Mouse (Mus musculus): Measurements from ENCODE around the gene Lrrc8d.

Lrrc8d gene

GRCm38 (mm10) chr5:105715531-105716124, 15.9 kb downstream of the Lrrc8d start:
- DNase-seq (ENCODE audit: low spot score): peak; percentile 87

- no peak for DNase-seq (ENCODE audit: low spot score)
Observed at GRCm38 (mm10) chr5:105717294-105717693, 17.5 kb downstream of the Lrrc8d start.

- DNase-seq (ENCODE audit: low spot score): no peak
Observed at GRCm38 (mm10) chr5:105718138-105718670, 18.4 kb downstream of the Lrrc8d start.

GRCm38 (mm10) chr5:105721267-105721666, 21.5 kb downstream of the Lrrc8d start:
- no peak for DNase-seq (ENCODE audit: low spot score)

GRCm38 (mm10) chr5:105722807-105723206, 23.0 kb downstream of the Lrrc8d start:
- DNase-seq (ENCODE audit: low spot score): no peak

GRCm38 (mm10) chr5:105730193-105730831, 30.5 kb downstream of the Lrrc8d start:
- DNase-seq (ENCODE audit: low spot score): no peak

GRCm38 (mm10) chr5:105731173-105731626, 31.4 kb downstream of the Lrrc8d start:
- no peak for DNase-seq (ENCODE audit: low spot score)

GRCm38 (mm10) chr5:105731627-105732432, 32.1 kb downstream of the Lrrc8d start:
- DNase-seq (ENCODE audit: low spot score): peak; percentile 40

- no peak for DNase-seq (ENCODE audit: low spot score)
Observed at GRCm38 (mm10) chr5:105732433-105732891, 32.7 kb downstream of the Lrrc8d start.

- DNase-seq (ENCODE audit: low spot score): no peak
Observed at GRCm38 (mm10) chr5:105733226-105733625, 33.5 kb downstream of the Lrrc8d start.

GRCm38 (mm10) chr5:105736365-105736764, 36.6 kb downstream of the Lrrc8d start:
- DNase-seq (ENCODE audit: low spot score): no peak

GRCm38 (mm10) chr5:105737145-105737544, 37.4 kb downstream of the Lrrc8d start:
- DNase-seq (ENCODE audit: low spot score): no peak

GRCm38 (mm10) chr5:105740437-105740836, 40.7 kb downstream of the Lrrc8d start:
- DNase-seq (ENCODE audit: low spot score): no peak

GRCm38 (mm10) chr5:105742641-105743040, 42.9 kb downstream of the Lrrc8d start:
- no peak for DNase-seq (ENCODE audit: low spot score)

- no peak for DNase-seq (ENCODE audit: low spot score)
Observed at GRCm38 (mm10) chr5:105745324-105745723, 45.6 kb downstream of the Lrrc8d start.

- DNase-seq (ENCODE audit: low spot score): no peak
Observed at GRCm38 (mm10) chr5:105745927-105746454, 46.2 kb downstream of the Lrrc8d start.

- DNase-seq (ENCODE audit: low spot score): no peak
Observed at GRCm38 (mm10) chr5:105754803-105755202, 55.0 kb downstream of the Lrrc8d start.

GRCm38 (mm10) chr5:105755491-105755890, 55.7 kb downstream of the Lrrc8d start:
- DNase-seq (ENCODE audit: low spot score): no peak

- no peak for DNase-seq (ENCODE audit: low spot score)
Observed at GRCm38 (mm10) chr5:105757978-105758377, 58.2 kb downstream of the Lrrc8d start.

GRCm38 (mm10) chr5:105758866-105759265, 59.1 kb downstream of the Lrrc8d start:
- no peak for DNase-seq (ENCODE audit: low spot score)

GRCm38 (mm10) chr5:105761848-105762482, 62.2 kb downstream of the Lrrc8d start:
- DNase-seq (ENCODE audit: low spot score): no peak

- no peak for DNase-seq (ENCODE audit: low spot score)
Observed at GRCm38 (mm10) chr5:105764369-105764768, 64.6 kb downstream of the Lrrc8d start.

Measured in testis, postnatal 14 days (tissue).